Mouse (Mus musculus) heart, adult 11 months (tissue): ENCODE data around the gene Was.
"Not testable (repeated sequence)": the region's sequence is repeated elsewhere in the genome, so short reads cannot be mapped to it uniquely, and the experiment has no call there.

Source experiments
- DNase-seq: peaks from one replicate; pipeline ENCODE4 v3.0.0; 2022

Gene Was

DNA sequence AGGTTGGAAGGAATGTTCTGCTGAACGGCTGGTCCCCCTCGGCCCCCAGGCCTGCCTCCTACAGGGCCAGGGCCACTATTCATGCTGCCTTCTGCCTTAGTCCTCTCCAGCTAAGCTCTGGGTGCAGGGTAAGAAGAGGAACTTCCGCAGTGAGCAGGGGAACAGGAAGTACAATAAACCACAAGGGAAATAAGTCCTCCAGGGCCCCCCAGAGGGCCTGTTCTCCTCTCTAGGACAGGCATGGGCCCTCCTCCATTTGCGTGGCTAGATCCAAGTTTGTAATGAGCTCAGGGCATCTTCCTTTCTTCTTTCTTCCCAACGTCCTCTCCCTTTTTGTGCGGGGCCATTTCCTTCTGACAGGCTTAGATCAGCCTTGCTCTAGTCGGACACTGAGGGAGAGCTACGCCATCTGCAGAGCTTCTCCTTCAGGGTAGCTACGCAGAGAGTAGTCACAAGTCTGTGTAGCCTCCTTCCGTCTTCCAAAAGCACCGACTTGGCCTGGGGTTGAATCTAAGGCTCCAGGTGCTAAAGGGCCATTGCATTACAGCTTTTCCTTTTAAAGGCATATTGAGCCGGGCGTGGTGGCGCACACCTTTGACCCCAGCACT is at the start of gene Was:
Was (minus strand) TSS at position 153 of the 608 bp plus-strand sequence.
- peak; percentile 96 for DNase-seq

DNA sequence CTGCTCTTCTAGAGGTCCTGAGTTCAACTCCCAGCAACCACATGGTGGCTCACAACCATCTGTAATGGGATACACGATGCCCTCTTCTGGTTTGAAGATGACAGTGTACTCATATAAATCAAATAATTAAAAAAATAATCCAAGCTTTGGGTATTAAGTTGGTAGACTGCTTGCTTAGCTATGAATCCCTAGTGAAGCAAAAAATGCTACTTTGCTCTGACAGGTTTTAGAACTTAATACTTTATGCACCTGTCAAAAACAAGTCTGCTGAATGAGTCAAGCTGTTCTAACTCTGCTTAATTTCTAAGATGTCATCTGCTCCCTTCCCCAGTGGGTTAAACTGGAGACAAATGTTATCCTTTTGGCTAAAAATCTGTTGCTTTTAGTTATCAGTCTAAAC is 49.2 kb upstream of the Was start:
- DNase-seq: no peak

DNA sequence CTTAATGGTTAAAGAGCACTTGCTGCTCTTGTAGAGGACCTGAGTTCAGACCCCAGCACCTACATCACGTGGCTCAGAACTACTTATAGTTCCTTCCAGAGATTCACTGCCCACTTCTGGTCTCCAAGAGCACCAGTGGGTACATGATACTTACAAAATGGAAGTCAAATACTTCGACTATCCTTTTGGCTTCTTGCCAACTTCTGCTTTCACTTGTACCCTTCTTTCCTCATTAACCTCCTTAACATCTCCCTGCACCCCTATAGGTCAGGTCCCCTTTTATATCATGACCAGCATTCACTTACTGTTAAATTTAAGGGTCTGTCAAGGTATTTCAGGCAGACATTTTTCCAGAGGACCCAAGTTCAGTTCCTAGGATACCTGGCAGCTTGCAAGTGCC is 45.6 kb upstream of the Was start:
- DNase-seq: no peak

DNA sequence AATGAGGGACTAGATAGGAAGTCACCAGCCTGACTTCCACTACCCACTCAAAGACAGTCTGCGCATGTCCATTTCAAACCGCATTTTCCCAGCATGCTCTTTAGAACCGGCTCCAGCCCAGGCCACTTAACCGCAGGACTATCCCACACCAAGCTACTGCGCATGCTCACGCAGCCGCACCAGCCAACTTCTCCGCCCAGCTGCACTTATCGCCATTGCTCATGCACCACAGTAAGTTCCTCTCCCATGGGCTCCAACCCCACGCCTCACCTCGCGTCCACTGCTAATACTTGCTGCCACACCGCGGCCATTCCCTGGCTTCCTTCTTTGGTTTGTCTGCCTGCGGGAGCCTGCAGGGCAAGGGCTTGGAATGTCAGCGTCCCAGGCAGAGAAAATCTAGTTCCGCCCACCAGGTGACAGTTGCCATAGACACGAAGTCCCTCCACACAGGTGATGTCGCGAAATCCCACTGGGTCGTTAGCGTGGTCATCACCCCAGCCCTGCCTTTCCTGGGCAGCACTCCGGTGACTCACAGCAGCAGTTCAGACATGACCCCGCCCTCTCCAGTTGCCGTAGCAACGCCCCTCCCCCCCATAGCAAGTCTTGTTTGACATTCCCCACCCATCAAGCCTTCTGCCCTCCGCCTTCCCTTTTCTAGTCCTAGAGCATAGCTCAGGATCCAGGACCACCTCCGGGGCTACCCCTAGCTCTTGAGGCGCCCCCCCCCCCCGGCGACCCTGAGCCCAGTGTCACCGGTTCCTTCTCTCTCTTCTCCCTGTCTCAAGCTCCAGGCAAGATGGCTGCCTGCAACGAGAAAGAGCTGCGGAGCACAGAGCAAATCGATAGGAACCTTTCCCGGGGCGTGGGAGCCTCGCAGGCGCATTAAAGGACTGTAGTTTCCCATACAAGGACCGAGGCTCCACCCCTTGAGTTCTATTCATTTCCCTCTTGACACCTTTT is 42.0 kb upstream of the Was start, which contains the start of gene Wdr13:
Wdr13 (minus strand) TSS at position 876 of the 960 bp plus-strand sequence.
- peak; percentile 99 for DNase-seq

DNA sequence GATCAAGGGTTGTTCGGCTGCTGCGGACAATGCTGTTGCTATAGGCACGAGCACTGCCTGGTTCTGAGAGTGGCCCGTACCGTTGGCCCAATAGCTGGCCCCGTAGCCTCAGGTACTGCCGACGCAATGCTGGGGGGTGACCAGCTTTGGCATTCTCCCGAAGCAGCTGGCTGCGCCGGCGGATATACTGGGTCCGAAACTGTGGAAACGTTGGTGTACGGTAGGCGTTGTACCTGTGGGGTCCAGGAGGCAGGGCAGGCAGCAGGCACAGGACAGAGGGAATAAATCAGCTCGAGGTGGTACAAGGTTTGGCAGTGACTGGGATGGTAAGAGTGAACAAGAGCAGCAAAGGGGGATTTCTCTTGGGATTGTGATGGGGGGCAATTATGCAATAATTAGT is 41.1 kb upstream of the Was start:
- DNase-seq: peak; percentile 90

DNA sequence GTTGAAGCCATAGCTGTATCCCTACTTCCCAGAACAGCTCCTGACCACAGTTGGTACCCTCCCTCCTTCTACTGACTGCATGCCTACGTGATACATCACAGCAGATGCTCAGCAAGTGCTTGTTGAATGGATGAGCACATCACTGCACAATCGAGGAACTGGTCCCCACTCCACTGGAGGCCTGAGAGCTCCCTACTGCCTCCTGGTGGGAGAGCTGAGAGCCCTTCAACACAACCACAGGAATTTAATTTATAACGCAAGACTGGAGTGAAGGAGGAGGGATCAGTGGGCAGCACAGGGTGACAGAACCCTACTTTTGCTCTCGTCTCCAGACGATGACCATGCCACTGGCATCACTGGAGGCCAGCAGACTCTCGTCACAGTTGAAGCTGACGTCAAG is 34.9 kb upstream of the Was start:
- DNase-seq: no peak

DNA sequence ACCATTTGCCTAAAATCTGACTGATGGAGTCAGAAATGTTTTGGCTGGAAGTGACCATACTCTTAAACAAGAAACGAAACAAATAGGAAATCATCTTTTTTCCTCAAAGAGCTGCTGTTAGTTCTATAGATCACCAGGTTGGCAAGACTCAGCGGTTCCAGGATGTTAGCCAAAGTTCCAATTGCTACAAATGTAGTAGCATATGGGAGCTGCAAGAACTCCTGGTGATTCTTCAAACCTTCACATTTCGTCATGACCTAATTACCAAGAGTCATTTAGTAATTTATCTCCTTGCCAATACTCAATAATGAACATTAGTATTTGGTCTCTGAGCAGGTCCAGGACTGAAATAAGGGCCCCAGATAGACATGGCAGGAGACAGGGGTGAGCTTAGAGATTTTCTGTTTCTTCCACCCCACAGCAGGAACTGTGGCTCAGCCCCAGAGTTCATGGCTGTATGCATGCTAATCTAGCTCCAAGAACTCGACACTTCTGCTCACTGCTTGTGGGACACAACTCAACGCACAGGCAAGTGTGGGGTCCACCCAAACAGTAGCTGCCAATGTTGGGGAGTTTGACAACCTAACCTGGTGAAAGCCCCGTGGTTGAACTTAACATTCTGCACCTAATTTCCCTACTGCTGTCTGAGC is 33.6 kb upstream of the Was start:
- DNase-seq: no peak

DNA sequence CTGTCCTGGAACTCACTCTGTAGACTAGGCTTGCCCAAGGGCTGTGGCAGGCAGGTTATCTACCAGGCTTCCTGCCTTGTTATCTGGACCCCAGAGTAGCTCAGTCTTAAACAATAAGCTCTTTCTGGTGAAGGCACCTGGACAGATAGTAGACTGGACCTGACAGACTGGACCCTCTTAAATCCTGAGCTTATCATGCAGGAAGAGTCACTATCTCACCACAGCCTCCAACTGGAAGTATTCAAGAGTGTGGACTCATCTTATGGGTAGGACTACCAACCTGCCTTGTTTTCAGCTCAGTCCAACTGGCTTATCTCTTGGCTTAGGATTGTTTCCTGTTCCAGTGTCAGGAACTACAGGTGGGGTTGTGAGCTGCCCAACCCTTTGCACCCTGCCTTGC is 27.0 kb upstream of the Was start:
- DNase-seq: no peak

DNA sequence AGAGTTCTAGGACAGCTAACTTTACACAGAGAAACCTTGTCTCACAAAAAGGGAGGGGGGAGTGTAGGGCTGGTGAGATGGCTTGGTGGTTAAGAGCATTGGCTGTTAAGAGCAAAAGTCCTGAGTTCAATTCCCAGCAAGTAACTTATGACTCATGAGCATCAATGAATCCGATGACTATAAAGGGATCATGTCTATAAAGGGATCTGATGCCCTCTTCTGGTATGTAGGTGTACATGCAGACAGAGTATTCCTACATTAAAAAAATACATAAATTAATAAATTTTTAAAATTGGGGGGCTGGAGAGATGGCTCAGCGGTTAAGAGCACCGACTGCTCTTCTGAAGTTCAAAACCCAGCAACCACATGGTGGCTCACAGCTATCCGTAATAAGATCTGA is 25.0 kb upstream of the Was start:
- no peak for DNase-seq

DNA sequence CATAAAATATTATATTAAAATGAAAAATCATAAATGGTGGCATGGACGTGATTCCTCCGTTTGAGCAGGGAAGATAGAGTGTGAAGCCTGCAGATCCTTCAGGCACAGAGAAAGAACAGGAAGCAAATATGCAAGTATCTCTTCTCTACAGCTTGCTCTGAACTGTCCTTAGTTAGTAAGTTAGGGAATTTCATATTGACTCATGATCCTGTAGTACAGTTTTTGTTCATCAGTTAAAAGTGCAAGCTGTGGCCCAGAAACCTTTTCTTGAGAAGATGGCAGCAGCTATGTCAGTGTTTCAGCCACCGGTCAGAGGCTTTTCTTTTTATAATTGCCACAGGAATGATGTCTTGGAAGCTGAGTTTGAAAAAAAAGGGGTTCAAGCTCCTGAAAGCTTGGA is 14.7 kb upstream of the Was start:
- DNase-seq: peak; percentile 2

DNA sequence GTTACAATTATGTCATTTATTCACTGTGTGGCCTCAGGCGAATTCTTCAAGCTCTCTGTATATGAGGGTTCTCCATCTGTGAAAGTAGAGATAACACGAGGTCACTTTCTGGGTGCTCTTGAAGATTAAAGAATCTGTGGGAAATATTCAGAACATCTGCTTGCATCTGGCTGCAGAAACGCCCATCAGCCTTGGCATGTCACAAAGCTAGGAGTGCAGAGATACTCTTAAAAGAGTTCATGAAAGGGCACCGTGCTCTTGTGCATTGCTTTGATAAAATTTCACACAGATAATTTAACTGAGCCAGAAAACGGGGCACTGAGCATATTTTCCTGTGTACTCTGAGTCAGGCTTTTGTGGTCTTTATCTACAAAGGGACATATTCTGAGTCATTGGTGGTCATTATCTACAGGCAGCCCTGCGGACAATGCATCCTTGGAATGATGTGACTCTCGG is 11.9 kb upstream of the Was start:
- peak; percentile 30 for DNase-seq

DNA sequence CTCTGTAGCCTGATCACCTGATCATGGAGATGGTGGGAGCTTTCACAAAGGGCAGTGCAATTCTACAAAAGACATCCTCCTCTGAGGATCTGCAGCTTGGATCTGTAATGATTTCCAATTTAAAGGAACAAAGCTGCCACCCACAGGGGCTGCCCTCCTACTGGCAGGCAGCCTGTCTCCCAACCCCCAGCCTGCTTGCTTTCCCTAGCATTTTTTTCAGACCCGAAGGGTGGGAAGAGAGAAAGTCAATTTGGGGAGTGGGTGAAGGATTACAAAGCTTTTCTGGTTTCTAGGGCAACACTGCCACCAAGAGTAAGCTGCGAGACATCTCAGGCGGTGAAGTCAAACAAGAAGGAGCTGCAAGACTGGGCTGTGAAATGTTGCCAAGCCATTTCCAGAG is 10.7 kb upstream of the Was start:
- DNase-seq: peak; percentile 33

DNA sequence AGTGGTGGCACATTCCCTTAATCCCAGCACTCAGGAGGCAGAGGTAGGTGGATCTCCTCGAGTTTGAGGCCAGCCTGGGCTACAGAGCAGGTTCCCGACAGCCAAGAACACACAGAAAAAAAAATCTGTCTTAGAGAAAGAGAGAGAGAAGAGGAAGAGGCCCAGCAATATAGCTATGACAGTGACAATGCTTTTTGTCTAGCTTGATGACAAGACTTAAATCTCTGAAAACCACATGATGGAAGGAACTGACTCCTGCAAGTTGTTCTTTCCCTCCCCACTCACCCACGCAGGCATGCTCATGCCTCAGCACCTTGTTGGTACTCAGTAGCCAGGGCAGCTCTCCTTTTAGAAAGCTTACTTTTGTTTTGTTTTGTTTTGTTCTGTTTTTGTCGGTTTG is 9.1 kb upstream of the Was start:
- peak; percentile 37 for DNase-seq

DNA sequence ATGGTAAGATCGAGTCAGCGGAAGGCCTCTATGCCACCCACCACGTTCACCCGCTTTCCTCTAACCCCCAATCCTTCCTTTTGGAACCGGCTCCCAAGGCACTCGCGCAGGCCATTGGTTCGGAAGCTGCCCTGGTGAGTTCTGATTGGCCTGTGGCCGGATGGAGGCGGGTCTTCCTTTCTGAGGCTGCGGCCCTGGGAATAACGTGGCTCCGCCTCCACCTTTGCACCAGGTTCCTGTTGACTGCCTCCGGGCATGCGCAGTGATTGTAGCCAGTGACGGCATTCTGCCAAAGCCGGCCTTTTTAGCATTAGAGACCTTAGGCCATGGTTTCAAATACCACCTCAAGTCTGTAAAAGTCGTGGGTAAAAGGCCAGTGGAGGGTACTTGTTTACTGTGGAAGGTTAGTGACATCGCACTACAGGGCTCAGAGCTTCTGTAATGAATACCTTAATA is 6.5 kb upstream of the Was start:
- DNase-seq: peak; percentile 100

DNA sequence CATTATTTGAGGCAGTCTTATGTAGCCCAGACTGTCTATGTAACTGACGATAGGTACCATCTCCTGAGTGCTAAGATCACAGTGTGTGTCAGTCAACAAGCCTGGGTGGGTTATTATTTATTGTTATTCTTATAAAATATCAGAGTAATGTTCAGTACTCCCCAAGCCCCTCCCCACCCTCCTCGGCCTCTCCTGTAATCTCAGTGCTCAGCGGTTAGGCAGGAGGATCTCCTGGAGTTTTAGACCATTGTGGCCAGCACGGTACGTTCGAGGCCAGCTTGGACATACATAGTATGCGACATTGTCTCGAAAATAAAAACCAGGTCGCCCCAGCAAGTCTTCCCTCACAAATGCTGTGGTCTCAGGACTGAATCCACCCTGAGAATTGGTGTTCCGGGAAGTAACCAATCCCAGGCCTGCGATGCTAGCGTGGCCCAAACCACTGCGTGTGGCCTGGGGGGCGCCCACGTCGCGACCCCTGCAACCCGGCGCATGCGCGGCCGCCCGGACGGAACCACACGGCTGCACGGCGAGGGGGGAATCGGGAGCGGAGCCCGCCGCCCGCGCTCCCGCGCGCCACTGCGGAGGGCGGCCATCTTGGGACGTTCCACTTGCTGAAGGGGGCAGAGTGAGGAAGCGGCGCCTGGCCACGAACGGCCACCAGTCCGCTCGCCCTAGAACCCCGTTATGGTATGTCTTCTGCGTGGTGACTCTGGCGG is 5.9 kb upstream of the Was start:
- DNase-seq: peak; percentile 99

DNA sequence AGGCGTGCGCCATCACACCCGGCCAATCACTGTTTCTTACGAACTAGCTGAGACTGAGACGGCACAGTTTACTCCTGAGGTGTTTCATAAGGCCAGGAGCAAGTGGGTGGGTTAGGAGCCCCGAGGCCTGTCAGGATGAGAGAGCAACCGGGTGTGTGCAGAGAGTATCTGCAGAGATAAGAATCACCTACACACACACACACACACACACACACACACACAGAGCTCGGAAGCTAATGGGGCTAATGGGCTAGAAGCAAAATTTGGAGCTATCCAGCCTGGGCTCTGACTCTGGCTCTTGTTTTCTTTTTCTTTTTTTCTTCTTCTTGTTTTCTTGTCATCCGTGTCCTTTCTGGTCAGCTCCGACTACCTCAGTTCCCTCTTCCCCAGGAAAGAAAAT is 5.2 kb upstream of the Was start:
- peak; percentile 80 for DNase-seq

DNA sequence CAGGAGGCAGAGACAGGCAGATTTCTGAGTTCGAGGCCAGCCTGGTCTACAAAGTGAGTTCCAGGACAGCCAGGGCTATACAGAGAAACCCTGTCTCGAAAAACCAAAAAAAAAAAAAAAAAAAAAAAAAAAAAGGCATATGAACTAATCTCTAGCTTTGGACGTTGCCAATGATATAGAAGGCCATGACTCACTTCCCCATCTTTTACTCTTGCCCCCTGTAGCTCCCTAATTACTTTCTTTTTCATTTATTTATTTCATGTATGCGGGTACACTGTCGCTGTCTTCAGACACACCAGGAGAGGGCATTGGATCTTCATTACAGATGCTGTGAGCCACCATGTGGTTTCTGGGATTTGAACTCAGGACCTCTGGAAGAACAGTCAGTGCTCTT is 653 bp upstream of the Was start:
- DNase-seq: not testable (repeated sequence)

DNA sequence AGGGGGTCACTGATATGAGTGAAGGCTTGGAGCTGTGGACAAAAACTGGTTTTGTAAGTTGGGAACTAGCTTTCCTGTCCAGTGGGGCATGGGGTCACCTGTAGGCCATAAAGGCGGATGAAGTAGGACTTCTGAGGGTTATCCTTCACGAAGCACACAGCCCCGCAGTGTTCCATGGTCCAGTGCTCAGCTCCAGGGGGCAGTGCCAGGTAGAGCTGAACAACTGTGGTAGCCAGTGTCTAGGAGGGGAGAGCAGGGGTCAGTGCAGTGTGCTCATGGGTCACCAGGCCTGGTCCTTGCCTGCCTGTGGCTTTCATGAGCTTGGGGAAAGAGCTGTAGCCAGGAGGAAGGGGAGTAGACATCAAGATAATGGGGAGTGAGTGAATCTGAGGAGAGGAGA is 552 bp downstream of the Was start:
- no peak for DNase-seq

DNA sequence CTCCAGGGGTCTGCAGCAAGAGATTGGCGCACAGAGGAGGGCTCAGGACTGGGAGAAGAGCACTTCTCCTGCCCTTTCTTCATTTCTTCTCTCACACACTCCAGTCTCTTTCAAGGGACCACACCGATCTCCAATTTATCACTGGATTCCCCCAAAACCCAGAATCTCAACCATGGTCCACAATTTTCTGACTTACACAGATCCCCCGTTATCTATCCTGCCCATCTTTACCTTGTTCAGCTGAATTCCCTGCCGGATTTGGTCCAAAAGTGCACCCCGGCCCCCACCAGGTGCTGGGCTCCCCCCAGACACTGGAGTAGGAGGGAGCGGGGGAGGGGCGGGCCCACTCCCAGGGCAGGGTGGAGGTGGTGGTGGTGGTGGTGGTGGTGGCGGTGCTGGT is 4.7 kb downstream of the Was start:
- DNase-seq: no peak

DNA sequence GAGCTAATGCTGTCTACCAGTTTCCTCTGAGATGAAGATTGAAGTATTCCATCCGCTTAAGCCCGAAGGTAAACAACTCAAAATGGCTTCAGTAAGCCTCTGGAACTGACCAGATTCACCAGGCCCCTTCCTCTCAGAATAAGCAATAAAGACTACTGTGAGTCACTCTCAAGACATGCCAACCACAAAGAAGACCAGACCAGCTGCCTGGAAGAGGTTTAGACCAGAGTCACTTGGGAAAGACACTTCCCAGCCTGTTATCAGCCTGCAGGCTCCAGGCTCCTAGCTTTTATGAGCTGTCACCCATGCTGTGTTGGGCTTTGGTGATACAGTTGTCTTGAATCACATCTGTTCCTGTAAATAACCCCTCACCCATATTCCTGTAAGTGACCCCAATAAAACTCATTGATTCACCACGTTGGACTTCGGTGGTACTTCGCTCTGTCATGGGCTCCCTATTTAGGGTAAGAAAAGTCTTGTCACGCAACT is 5.5 kb downstream of the Was start:
- DNase-seq: no peak

DNA sequence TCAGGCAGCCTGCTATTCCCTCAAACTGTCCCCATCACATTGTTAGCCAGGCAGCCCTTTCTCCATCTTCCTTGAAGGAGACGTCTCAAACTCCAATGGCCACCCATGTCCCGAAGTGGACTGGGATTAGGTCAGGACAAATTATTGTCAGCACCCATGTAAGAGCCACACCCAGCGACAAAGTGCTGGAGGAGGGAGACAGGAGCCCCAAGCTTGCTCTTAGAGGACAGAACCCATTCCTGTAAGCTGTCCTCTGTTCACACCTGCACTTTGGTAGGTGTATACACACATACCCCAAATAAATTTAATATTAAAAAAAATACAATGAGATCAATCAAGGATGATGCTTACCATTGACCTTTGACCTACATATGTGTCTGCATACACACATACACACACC is 15.2 kb downstream of the Was start:
- DNase-seq: no peak

DNA sequence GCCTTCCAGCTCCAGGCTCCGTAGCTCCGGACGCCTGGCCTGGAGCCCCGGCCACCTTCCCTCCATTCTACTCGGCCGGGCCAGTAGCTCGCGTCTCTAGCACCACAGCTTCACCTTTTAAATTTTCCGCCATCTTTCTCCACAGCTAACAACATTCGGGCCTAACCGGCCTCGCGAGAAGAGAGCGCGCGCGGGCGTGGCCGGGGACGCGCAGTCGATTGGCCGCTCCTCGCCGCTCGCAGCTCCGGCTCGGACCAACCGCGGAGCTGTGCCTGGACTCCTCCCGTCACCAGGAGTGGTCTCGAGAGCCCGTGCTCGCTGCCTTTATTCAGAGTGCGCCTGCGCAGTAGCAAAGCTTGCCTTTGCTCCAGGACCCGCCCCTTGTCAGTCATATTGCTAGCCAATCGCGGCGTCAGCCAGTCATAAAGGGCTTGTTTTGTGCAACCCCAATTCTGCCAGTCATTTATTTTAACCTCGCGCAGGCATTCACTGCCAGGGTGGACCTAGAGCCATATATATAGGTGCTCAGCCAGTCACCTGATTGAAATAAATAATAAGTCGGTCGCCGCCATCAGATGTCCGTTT is 15.8 kb downstream of the Was start, which contains the start of gene Suv39h1:
Suv39h1 (minus strand) TSS at position 331 of the 585 bp plus-strand sequence.
- DNase-seq: peak; percentile 100
